Mouse (Mus musculus): Measurements from ENCODE around the gene Psmd8.
"Not testable (repeated sequence)": the region's sequence is repeated elsewhere in the genome, so short reads cannot be mapped to it uniquely, and the experiment has no call there.

Psmd8 gene

DNA sequence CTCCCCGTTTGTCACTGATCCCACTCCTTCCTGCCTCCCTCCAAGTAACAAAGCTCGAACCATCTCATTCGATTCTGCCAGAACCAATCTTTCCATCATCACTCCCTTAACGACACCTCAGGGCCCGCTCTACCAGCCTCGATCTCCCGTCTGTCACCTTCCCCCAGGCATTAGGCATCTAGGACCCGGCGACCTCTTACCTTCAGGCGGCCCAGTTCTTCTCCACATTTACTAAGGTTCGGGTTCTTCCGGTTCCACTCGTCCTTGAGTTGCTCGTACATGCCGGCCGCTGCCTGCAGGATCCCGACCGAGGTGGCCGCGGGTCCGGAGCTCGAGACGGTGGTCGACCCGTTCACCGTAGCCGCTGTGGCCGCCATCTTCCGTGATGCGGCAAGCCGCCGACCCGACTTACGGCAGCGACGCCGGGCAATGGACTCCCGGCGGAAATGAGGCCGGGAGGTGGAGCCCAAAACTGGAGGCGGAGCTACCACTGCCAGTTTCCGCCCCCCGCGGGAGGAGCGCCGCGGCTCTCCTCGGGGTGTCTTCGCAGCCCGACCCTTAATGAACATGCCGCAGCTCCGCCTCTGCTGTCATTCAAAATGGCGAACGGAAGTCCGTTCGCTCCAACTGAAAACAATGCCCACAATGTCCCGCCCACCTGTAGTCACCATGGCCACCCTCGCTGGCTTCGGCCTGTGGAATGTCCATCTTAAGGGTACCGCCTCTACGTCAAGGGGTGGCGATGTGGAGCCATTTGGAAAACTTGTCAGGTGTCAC lies at the start of gene Psmd8:
TSS of gene Psmd8 (minus strand) at position 625 of the 777 bp plus-strand sequence.
- DNase-seq (ENCODE audit: low read depth, low spot score) = peak; percentile 100

DNA sequence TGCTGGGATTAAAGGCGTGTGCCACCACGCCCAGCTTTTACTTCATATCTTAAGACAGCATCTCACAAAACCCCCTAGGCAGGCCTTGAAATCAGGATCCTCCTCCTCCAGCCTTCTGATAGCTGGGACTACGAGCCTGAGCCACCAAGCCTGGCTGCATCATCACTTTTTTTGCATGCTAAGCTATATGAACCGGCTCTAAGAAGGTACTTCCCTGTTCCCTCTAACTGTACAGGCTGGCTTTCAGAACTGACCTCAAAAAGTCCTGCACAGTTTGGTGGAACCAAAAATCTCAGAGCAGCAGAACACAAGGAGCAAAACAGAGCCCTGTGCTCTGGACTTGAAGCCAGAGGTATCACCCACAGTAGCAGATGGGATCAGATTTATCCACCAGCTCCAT lies 47.7 kb upstream of the Psmd8 start:
- no peak for DNase-seq (ENCODE audit: low read depth, low spot score)

DNA sequence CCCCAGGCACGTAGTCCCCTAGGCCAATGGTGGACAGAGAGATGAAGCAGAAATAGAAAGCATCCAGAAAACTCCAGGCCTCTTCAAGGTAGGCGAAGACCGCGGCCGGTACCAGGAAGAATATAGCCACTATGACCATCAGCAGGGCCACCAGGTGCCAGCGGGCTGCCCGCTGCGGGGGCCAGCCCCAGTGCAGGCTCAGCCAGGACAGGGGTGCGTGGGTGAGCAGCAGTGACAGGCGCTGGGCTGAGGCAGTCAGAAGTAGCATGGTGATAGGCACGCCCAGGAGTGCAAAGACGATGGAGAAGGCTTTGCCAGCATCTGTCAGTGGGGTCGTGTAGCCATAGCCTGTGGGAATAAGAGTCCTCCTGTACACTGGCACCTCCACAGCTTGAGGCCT lies 45.0 kb upstream of the Psmd8 start:
- no peak for DNase-seq (ENCODE audit: low read depth, low spot score)

DNA sequence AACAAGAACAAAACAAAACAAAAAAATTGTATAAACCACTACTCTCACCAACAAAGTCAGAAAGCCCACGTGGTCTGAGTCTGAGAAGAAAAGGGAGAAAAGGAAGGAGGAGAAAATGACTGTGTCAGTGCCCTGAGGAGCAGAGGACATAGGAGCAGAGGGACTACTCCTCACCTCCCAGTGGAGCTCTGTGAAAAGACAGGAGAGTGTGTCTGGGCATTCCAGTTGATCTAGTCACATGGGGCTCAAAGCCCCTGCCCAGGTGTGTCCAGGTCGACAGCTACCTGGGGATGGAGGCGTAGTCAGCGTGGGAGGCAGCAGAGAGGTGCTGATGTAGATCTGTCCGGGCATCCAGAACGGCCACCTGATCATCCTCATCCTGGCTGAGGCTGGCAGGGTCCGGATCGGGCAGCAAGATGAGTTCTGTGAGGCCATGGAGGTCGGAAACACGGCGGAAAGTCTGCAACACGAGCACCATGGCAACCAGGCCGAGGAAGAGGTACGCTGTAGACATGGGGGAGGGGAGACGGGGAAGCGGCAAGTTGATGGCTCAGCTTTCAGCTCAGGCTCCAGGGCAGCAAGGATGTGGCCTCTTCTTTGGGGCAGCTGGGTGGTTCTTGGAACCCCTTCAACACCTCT lies 44.4 kb upstream of the Psmd8 start:
- peak; percentile 51 for DNase-seq (ENCODE audit: low read depth, low spot score)

DNA sequence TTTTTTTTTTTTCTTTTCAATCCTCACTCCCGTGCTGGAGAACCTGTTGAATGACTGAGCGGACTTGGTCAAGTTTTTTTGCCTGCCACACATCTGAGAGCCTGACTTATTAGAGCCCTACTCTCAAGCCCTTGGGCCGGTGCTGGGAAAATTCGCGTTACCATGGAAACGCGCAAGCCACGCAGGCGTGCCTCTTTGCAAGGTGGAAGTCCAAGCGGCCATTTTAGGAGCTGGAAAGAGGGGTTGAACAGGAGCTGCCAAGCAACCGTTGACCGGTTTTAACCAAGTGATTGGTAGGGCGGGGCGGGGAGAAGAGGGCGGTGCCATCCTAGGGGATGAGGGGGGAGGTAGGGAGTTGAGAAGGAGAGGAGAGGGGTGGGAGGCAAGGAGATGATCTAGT lies 34.3 kb upstream of the Psmd8 start:
- peak; percentile 92 for DNase-seq (ENCODE audit: low read depth, low spot score)

DNA sequence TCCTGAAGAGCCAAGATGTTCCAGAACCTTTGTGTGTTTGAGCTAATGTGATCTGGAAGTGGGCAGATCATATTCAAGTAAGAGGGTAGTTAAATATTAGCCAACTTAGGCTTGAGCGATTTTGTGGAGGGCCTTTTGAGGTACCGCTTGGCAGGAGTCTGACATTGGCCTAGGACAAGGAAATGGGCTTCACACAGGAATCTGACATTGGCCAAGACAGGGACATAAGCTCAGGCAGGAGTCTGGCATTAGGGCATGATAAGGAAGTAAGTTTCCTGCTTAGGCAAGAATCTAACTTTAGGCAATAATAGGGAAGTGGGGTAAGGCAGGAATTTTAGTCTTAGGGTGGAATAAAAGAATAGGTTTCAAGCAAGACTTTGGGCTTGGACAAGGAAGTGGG lies 33.7 kb upstream of the Psmd8 start:
- DNase-seq (ENCODE audit: low read depth, low spot score) = peak; percentile 19

DNA sequence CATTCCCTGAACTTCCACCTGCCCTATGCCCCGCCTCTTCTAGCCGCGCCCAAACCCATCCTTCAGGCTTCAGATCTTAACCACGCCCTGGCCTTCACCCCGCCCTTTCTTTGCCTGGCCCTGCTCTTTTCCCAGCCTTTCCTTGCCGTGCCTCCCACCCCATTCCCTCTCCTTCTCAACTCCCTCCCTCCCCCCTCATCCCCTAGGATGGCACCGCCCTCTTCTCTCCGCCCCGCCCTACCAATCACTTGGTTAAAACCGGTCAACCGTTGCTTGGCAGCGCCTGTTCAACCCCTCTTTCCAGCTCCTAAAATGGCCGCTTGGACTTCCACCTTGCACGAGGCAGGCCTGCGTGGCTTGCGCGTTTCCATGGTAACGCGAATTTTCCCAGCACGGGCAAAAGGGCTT lies 33.2 kb upstream of the Psmd8 start, which contains the start of gene Catsperg1:
TSS of gene Catsperg1 (minus strand) at position 361 of the 408 bp plus-strand sequence.
- peak; percentile 99 for DNase-seq (ENCODE audit: low read depth, low spot score)

DNA sequence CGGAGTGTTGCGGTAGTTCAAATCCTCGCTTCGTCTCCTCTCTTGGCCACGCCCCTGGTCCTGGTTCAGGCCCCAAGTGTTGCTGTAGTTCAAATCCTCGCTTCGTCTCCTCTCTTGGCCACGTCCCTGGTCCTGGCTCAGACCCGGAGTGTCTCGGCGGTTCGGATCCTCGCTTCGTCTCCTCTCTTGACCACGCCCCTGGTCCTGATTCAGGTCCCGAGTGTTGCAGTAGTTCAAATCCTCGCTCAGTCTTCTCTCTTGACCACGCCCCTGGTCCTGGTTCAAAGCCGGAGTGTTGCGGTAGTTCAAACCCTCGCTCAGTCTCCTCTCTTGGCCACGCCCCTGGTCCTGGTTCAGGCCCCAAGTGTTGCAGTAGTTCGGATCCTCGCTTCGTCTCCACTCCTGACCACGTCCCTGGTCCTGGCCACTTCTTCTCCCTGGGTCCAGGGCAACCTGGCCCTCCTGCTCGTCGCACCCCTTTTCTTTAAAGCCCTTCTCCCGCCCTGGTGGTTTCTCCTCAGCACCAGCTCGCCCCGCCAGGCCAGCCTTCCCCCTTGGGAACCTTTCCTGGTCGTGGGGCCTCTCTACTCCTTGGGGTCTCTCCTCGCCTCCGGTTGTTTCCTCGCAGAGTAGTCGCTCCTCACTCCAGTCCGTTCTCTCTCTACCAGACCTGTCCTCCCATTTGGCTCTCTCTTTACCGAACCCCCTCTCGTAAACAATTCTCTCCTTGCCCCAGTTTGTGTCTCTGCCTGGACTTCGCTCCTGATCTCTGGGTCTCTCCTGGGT lies 32.5 kb upstream of the Psmd8 start:
- DNase-seq (ENCODE audit: low read depth, low spot score) = not testable (repeated sequence)

DNA sequence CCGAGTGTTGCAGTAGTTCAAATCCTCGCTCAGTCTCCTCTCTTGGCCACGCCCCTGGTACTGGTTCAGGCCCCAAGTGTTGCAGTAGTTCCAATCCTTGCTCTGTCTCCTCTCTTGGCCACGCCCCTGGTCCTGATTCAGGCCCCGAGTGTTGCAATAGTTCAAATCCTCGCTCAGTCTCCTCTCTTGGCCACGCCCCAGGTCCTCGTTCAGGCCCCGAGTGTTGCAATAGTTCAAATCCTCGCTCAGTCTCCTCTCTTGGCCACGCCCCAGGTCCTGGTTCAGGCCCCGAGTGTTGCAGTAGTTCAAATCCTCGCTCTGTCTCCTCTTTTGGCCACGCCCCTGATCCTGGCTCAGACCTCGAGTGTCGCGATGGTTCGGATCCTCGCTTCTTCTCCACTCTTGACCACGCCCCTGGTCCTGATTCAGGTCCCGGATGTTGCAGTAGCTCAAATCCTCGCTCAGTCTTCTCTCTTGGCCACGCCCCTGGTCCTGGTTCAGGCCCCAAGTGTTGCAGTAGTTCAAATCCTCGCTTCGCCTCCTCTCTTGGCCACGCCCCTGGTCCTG lies 31.8 kb upstream of the Psmd8 start:
- DNase-seq (ENCODE audit: low read depth, low spot score) = peak; percentile 80

DNA sequence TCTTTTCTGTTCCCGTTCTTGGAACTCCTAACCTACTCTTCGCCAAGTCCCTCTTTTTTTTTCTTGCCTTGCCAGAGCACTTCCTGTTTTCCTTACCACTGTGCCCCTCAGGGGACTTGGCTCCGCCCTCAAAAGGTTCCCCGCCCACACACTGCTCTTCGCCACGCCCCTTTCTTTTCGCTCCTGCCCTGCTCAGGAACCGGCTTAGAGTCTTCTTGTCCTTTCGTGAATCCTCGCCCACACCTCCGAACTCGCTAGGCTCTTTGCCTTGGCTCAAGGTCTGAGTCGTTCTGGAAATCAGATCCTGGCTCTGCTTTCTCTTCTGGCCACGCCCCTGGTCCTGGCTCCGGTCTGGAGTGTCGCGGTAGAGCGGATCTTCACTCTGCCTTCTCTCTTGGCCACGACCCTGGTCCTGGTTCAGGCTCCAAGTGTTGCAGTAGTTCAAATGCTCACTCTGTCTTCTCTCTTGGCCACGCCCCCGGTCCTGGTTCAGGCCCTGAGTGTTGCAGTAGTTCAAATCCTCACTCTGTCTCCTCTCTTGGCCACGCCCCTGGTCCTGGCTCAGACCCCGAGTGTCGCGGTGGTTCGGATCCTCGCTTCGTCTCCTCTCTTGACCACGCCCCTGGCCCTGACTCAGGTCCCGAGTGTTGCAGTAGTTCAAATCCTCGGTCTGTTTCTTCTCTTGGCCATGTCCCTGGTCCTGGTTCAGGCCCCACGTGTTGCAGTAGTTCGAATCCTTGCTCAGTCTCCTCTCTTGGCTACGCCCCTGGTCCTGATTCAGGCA lies 31.1 kb upstream of the Psmd8 start:
- DNase-seq (ENCODE audit: low read depth, low spot score) = peak; percentile 96

DNA sequence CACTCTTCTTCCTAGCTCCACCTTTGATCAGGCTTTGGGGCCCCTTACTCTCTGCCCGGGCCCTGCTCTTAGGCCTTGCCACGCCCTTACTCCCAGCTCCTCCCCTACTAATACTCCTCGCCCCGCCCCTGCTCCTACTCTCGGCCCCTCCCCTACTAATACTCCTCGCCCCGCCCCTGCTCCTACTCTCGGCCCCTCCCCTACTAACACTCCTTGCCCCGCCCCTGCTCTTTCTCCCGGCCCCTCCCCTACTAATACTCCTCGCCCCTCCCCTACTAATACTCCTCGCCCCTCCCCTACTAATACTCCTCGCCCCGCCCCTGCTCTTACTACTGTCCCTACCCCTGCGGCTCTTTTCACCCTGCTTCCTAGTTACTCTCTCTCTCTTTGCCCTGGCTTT lies 30.5 kb upstream of the Psmd8 start:
- DNase-seq (ENCODE audit: low read depth, low spot score) = peak; percentile 70

DNA sequence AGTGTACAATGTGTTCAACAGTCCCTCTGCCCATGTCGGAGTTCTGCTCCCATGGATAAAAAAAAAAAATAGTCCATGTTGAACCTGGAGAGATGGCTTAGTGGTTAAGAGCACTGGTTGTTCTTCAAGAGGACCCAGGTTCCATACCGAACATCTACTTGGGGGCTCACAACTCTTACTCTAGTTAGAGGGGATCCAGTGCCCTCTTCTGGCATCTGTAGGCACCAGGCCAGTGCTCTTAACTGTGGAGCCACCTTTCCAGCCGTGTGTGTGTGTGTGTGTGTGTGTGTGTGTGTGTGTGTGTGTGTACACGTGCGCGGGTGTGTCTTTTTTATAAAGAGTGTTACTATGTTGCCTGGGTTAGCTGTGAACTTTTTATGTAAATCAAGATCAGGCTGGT lies 22.1 kb upstream of the Psmd8 start:
- DNase-seq (ENCODE audit: low read depth, low spot score) = no peak

DNA sequence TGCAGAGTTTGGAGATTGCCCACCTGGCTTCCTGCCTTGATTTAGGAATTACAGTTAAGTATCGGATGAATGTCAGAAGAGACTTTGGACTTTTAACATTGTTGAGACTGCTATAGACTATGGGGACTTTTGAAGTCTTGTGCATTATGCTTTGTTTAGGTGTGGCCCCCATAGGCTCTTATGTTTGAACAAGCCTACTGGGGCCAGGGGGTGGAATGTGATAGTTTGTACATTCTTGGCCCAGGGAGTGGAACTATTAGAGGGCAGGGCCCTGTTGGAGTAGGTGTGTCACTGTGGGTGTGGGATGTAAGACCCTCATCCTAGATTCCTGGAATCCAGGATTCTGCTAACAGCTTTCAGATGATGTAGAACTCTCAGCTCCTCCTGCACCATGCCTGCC lies 13.7 kb upstream of the Psmd8 start:
- peak; percentile 65 for DNase-seq (ENCODE audit: low read depth, low spot score)

DNA sequence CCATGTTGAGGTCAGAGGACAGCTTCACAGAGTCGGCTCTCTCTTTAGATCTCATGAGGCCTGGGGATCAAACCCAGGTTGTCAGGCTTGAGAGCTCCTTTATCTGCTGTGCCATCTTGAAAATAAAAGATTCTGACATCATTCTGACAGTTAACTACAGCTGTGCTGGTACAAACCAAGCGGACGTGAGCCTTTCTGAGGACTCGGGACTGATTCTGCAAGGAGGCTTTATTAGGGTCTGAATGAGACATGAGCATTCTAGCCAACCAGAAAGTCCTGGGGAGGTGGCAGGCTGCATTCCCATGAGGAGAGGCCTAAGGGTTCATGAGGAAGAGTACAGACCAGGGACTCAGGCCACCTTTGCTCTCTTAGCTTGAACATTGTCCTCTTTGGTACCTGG lies 822 bp upstream of the Psmd8 start:
- not testable (repeated sequence) for DNase-seq (ENCODE audit: low read depth, low spot score)

DNA sequence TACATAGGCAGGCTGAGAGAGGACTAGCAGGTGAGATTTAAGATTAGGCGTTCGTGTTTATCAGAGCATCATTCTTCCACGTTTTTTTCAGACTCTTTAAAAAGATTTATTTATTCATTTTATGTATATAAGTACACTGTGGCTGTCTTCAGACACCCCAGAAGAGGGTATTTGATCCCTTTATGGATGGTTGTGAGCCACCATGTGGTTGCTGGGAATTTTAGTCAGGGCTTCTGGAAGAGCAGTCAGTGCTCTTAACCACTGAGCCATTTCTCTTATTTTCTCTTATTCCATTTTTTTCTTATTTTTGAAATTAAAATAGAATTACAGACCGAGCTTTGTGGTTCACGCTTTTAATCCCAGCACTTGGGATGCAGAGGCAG lies 344 bp upstream of the Psmd8 start:
- no peak for DNase-seq (ENCODE audit: low read depth, low spot score)

DNA sequence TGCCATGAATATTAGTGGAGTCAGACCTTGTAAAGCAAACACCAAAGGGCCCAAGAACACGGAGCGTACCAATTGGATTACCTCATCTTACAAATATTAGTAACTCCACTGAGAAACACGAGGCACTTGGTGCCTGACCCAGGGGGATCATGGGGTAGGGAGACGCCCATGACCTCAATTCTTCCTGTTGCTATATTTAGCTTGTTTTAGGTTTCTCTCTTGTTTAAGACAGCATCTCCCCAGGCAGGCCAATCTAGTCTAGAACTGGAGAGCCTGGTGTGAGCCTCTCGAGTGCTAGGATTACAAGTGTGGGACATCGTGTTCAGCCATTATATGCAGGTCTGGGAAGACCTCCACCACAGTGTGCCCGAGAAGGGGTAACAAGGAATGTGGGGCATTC lies 1.2 kb downstream of the Psmd8 start:
- DNase-seq (ENCODE audit: low read depth, low spot score) = no peak

DNA sequence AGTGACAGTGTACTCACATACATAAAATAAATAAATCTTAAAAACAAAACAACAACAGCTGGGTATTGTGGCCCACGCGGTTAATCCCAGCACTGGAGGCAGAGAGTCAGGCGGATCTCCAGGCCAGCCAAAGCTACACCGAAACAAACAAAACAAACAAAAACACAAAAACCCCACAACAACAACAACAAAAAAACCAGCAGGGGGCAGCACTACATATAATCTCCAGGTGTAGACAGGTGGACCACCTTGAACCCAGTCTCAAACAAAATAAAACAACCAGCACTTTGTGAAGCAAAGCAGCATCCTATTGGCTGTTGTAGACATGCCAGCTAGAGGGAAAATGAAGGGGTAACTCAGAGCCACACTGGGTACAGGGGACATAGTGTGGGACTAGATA lies 2.4 kb downstream of the Psmd8 start:
- peak; percentile 66 for DNase-seq (ENCODE audit: low read depth, low spot score)

DNA sequence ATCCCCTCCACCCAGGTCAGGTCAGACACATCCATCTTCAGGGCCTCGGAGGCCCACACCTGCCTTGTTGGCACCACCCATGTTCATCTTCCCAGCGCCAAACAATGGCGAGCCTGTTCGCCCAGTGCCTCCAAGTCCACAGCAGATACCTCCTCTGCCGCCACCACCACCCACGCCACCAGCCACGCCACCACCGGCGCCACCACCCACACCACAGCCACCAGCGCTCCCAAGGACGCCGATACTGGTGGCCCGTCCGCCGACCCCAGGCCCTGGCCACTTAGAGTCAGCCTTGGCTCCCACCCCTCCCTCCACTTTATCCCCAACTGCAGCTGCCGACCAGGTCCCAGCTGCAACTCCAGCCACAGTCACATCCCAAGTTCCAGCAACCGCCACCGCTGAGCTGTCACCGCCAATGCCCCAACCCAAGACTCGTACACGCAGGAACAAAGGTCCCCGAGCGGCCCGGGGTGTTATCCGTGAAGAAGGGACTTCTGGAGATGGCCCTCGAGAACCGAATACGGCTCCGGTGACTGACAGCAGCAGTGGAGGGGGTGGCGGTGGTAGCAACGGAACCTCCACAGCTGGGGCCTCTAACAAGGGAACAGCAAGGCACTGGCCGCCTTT lies 8.0 kb downstream of the Psmd8 start:
- DNase-seq (ENCODE audit: low read depth, low spot score) = peak; percentile 29

DNA sequence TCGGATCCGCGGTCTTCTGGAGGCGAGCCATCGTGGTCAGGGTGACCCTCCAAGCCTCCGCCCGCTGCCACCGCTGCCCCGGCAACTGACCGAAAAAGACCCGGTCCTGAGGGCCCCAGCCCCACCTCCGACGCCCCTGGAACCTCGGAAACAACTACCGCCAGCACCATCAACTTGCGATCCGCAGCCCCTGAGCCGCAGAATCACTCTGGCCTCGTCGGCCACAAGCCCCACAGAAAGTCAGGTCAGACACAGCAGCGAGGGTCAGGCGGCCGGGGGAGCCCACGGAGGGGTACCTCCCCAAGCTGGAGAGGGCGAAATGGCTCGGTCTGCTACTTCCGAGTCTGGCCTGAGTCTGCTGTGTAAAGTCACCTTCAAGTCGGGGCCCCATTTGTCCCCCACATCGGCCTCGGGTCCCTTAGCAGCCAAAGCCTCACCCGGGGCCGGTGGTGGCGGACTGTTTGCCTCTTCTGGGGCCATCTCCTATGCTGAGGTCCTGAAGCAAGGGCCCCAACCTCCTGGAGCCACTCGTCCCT lies 8.9 kb downstream of the Psmd8 start:
- no peak for DNase-seq (ENCODE audit: low read depth, low spot score)

DNA sequence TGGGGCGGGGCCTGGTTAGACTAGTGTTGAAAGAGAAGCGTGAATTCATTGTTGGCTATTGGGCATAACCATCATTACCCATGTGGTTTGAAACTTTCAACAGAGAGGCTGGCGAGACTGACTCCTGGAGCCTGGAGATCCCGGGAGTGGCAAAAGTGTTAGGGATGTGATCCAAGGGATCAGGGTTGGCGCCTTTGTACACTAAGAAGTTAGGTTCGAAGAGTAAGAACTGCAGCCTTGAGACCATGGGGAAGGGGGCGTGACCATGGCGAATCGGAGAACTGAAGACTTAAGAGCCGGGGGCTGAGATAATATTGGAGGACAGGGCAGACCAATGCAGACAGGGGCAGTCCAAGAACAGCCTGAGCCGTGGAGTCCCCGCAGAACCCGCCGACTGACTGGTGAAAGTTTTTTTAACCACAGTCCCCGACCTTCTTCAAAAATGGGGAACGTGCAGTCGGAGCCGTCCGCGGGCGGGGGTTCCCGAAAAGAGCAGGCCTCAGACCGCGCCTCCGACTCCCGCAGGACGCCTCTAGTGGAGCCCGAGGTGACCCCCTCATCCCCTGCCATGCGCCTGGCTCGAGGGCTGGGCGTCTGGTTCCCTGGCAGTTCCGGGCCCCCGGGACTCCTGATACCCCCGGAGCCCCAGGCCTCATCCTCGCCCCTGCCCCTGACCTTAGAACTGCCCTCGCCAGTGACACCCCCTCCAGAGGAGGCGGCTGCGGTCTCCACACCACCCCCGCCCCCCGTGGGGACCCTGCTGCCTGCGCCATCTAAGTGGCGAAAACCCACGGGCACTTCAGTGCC lies 9.5 kb downstream of the Psmd8 start:
- DNase-seq (ENCODE audit: low read depth, low spot score) = no peak

Data from ZHBTc4 (cell line).